Mouse (Mus musculus) lung, postnatal 0 days (tissue): Measurements from ENCODE around the gene Slc2a4. TPM values are rescaled to one million over a fixed set of nuclear protein-coding genes. Genes with fewer than 3 reads are reported as not detected.

ENCODE experiments used
- ATAC-seq: fragments of 200-750 bp; cut with Nextera tagmentation; 2 replicates; pipeline ENCODE4 v1.8.0; 2017; ENCODE audit warnings: moderate library complexity
- DNase-seq: peaks from one replicate; pipeline ENCODE4 v3.0.0-alpha.2; 2016; ENCODE audit warnings: low spot score
- H3K27ac ChIP-seq: fragments of 300-500 bp; sonication (generic); 2 replicates; pipeline ENCODE4 v1.5.1; 2014; ENCODE audit warnings: antibody characterized with exemption, mild to moderate bottlenecking, low read length, mixed read lengths
- H3K27me3 ChIP-seq: fragments of 300-500 bp; sonication (generic); replicated peaks from 2 replicates; pipeline ENCODE4 v1.6.1; 2014; ENCODE audit warnings: low read length, mixed read lengths; ENCODE audit not compliant: insufficient read depth
- H3K36me3 ChIP-seq: fragments of 300-500 bp; sonication (generic); 2 replicates; pipeline ENCODE4 v1.6.1; 2014; ENCODE audit warnings: low read length, mixed read lengths; ENCODE audit not compliant: insufficient read depth
- H3K4me1 ChIP-seq: fragments of 300-500 bp; sonication (generic); 2 replicates; pipeline ENCODE4 v1.6.1; 2014; ENCODE audit warnings: antibody characterized with exemption, low read depth, low read length, mixed read lengths; ENCODE audit not compliant: insufficient read depth
- H3K4me2 ChIP-seq: fragments of 300-500 bp; sonication (generic); replicated peaks from 2 replicates; pipeline ENCODE4 v1.6.1; 2014; ENCODE audit warnings: low read depth, mild to moderate bottlenecking, low read length, moderate library complexity, mixed read lengths
- H3K4me3 ChIP-seq: fragments of 300-500 bp; sonication (generic); 2 replicates; pipeline ENCODE4 v1.5.1; 2014; ENCODE audit warnings: low read depth, low read length
- H3K9ac ChIP-seq: fragments of 300-500 bp; sonication (generic); replicated peaks from 2 replicates; pipeline ENCODE4 v1.6.1; 2014; ENCODE audit warnings: low read depth, mild to moderate bottlenecking
- H3K9me3 ChIP-seq: fragments of 300-500 bp; sonication (generic); 2 replicates; pipeline ENCODE4 v1.6.1; 2016; ENCODE audit warnings: low read length, mixed read lengths
- CTCF ChIP-seq: IDR thresholded peaks from 2 replicates; pipeline ENCODE4 v1.5.1; 2016; ENCODE audit warnings: antibody characterized with exemption, mild to moderate bottlenecking
- EP300 ChIP-seq: IDR thresholded peaks from 2 replicates; pipeline ENCODE4 v1.6.1; 2016; ENCODE audit warnings: antibody characterized with exemption, mild to moderate bottlenecking, control low read depth
- WGBS: fragments of 180-500 bp; shearing (Covaris S2); extraction: QIAGEN DNeasy Blood & Tissue Kit; methylation state at CpG from one replicate; pipeline ENCODE4 v1.1.7; 2014; 5-methylcytosine and 5-hydroxymethylcytosine counted together
- polyA plus RNA-seq: library from polyadenylated mRNA; unstranded; fragments of >200 nt; fragmentation: Nextera tagmentation; extraction: Ambion mirVana; gene quantifications from 2 replicates; pipeline ENCODE4 v1.2.1, GENCODE M21; 2015

Gene Slc2a4
- polyA plus RNA-seq, 1 experiment from 2014 or later, result 3.7 TPM

GRCm38 (mm10) chr11:69983377-69983776, 35.4 kb upstream of the Slc2a4 start:
- Histone ChIP-seq H3K4me3 (no peak overlapping the region), H3K4me2 (peak overlapping the region; percentile 94; the same call in 1 of the 2 replicates), H3K36me3 (peaks cover 13% of the 10 kb centered on the region; the same call in 1 of the 2 replicates), H3K27ac (peak overlapping the region; percentile 21; the same call in 1 of the 2 replicates), H3K9me3 (no peaks in the 10 kb centered on the region), H3K4me1 (peaks cover 22% of the 10 kb centered on the region; the same call in 1 of the 2 replicates), H3K27me3 (no peaks in the 10 kb centered on the region), H3K9ac (no peak overlapping the region)
- ATAC-seq (no peak), DNase-seq (no peak)
- WGBS, result 69% methylated on average over 4 of the region's 4 CpGs
- no peak for TF ChIP-seq EP300
- TF ChIP-seq CTCF, result no peak

- H3K36me3 ChIP-seq, result peaks cover 13% of the 10 kb centered on the region; the same call in 1 of the 2 replicates
- H3K4me3 ChIP-seq, result no peak overlapping the region
- TF ChIP-seq EP300 (no peak), CTCF (no peak)
- peaks cover 22% of the 10 kb centered on the region; the same call in 1 of the 2 replicates for H3K4me1 ChIP-seq
- no peak overlapping the region for H3K9ac ChIP-seq
- H3K27me3 ChIP-seq, result no peaks in the 10 kb centered on the region
- no peaks in the 10 kb centered on the region for H3K9me3 ChIP-seq
- no peak for DNase-seq
- peak overlapping the region; percentile 94 for H3K4me2 ChIP-seq
- peak overlapping the region; percentile 21; the same call in 1 of the 2 replicates for H3K27ac ChIP-seq
- ATAC-seq, result no peak
- 20% methylated on average over 5 of the region's 5 CpGs for WGBS
These were observed 34.9 kb upstream of the Slc2a4 start for GRCm38 (mm10) chr11:69982877-69983276.

- 33% methylated on average over 8 of the region's 8 CpGs for WGBS
- peak within 1 kb of the TSS; percentile 90 for H3K9ac ChIP-seq
- no peak for ATAC-seq
These were observed 34.2 kb upstream of the Slc2a4 start, which contains the start of gene Elp5 for GRCm38 (mm10) chr11:69982225-69982624. TSS of gene Elp5 (minus strand) at chr11:69982517.

GRCm38 (mm10) chr11:69981141-69981762, 33.3 kb upstream of the Slc2a4 start, which contains the start of gene Ctdnep1:
TSS of gene Ctdnep1 (plus strand) at chr11:69981156.
- H3K4me3 ChIP-seq, result peak within 1 kb of the TSS; percentile 93
- peaks cover 18% of the 10 kb centered on the region; the same call in 1 of the 2 replicates for H3K36me3 ChIP-seq
- H3K4me2 ChIP-seq, result peak within 1 kb of the TSS; percentile 94
- ATAC-seq (no peak), DNase-seq (no peak)
- no peaks in the 10 kb centered on the region for H3K9me3 ChIP-seq
- peak within 1 kb of the TSS; percentile 97 for H3K27ac ChIP-seq
- no peaks in the 10 kb centered on the region for H3K27me3 ChIP-seq
- H3K9ac ChIP-seq, result peak within 1 kb of the TSS; percentile 90
- WGBS, result under 1% methylated on average over 26 of the region's 43 CpGs
- H3K4me1 ChIP-seq, result peaks cover 22% of the 10 kb centered on the region; the same call in 1 of the 2 replicates
- no peak for TF ChIP-seq CTCF
- TF ChIP-seq EP300, result no peak

More at GRCm38 (mm10) chr11:69982225-69982624, 34.2 kb upstream of the Slc2a4 start, which contains the start of gene Elp5:
- H3K4me1 ChIP-seq, result peaks cover 22% of the 10 kb centered on the region; the same call in 1 of the 2 replicates
- peak within 1 kb of the TSS; percentile 94 for H3K4me2 ChIP-seq
- no peaks in the 10 kb centered on the region for H3K9me3 ChIP-seq
- H3K27me3 ChIP-seq, result no peaks in the 10 kb centered on the region
- H3K27ac ChIP-seq, result peak within 1 kb of the TSS; percentile 97
- H3K4me3 ChIP-seq, result peak within 1 kb of the TSS; percentile 93
- no peak for TF ChIP-seq CTCF
- TF ChIP-seq EP300, result no peak
- H3K36me3 ChIP-seq, result peaks cover 16% of the 10 kb centered on the region; the same call in 1 of the 2 replicates
- no peak for DNase-seq

- TF ChIP-seq EP300 (peak; percentile 62), CTCF (no peak)
- Histone ChIP-seq H3K27me3 (no peaks in the 10 kb centered on the region), H3K9me3 (no peaks in the 10 kb centered on the region), H3K27ac (peak overlapping the region; percentile 97), H3K36me3 (peaks cover 19% of the 10 kb centered on the region; the same call in 1 of the 2 replicates), H3K4me2 (peak overlapping the region; percentile 94), H3K4me3 (peak overlapping the region; percentile 93), H3K9ac (peak overlapping the region; percentile 90), H3K4me1 (peaks cover 22% of the 10 kb centered on the region; the same call in 1 of the 2 replicates)
- DNase-seq, result peak; percentile 100
- peak; percentile 96 for ATAC-seq
- under 1% methylated on average over 35 of the region's 60 CpGs for WGBS
These were observed 32.5 kb upstream of the Slc2a4 start for GRCm38 (mm10) chr11:69980196-69981140.
